Mouse (Mus musculus) frontal cortex, adult 2 months (tissue): ENCODE results near the gene Gm10260. TPM values are rescaled to one million over a fixed set of nuclear protein-coding genes. Genes with fewer than 3 reads are reported as not detected.
A peak's percentile ranks its signal among the peaks of the same experiment; 100 is the strongest.

Source experiments
- DNase-seq, 2 experiments: peaks; one replicate each; pipeline ENCODE4 v3.0.0; 2022; ENCODE audit warnings: low spot score in 1 of 2; ENCODE audit errors: extremely low spot score in 1 of 2
- polyA plus RNA-seq: library from polyadenylated mRNA; depleted of rRNA; stranded (reverse); fragments of >200 nt; gene quantifications from 2 replicates; pipeline ENCODE4 v1.2.3, GENCODE M21; 2012

The Gm10260 gene
- polyA plus RNA-seq, 1 experiment, result 7.0 TPM

DNA sequence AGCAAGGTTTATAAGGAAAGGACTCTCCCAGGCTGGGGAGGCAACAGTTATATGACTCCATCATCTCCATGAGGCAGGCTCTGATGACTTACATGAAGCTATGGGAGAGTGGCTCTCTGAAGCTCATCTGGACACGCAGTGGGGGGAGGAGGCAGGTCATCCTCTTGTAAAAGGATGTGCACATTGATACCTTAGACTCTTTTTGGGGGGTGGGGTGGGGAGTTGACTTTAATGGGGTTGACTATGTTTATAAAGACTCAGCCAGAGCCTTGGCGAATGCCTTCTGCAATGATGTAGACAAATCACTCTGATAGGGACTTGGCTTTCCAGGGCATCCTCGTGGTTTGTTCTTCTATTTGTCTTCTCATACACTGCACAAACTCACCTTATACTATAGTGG, 8.8 kb upstream of the Gm10260 start:
- DNase-seq, result no peak

GRCm38 (mm10) chr13:97768803-97769202, 8.4 kb upstream of the Gm10260 start:
- no peak for DNase-seq

- peak in 1 of 2 experiments; percentile 53 for DNase-seq
Observed at GRCm38 (mm10) chr13:97768046-97768682, 7.7 kb upstream of the Gm10260 start.

GRCm38 (mm10) chr13:97766600-97766999, 6.2 kb upstream of the Gm10260 start:
- no peak for DNase-seq

DNA sequence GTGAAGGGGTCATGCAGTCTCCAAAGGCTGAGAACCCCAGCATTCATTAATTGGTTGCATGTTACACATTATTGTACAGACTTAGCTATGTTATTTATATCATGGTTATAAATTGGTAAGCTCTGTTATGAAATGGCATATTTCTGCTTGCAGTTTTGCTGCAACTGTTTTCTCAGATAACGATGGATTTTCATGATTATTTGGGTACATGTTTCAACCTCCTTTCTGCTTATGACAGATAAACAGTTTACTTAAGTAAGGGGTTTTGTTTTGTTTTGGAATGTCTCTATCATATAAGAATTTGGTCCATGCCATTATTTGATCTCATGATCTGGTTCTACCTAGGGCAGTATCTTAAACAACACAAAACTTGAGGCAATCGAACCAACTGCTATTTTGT, 5.5 kb upstream of the Gm10260 start:
- DNase-seq, result no peak

GRCm38 (mm10) chr13:97764067-97764466, 3.6 kb upstream of the Gm10260 start:
- DNase-seq, result no peak

DNA sequence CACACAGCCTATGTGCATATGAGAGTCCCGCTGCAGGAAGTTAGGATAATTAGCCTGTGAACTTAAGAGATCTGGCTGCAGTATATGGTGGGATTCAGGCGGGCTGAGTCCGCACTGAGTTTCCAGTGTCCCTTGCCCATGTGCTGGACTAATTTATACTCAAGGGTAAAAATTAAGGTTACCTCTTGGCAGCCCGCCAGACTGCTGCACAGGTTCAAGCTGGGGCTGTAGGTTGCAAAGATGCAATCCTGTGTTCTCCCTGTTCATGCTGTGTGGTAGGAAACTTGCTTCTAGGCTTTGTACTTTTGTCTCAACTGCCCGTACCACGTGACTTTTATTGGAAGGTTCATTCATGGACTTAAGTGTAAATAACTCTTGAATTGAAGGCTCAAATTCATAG, 3.0 kb upstream of the Gm10260 start:
- DNase-seq, result no peak

DNA sequence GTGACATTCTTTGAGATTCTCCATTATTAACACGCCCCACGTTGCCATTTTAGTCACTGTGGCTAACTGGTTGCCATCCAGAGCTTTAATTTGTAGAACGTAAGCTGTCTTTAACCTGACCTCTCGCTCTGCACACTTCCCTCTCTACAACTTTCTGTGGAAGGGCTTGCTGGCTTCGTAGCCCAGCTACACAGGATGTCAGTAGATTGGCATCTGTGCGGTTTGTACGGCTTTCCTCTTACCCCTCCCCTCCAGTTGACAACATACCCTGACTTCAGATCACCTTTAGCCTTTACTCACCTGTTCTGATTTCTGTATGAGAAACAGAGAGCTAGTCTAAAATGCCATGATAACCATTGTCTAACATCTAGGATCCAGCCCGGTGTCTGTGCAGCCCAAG, 1.7 kb upstream of the Gm10260 start:
- DNase-seq, result no peak

DNA sequence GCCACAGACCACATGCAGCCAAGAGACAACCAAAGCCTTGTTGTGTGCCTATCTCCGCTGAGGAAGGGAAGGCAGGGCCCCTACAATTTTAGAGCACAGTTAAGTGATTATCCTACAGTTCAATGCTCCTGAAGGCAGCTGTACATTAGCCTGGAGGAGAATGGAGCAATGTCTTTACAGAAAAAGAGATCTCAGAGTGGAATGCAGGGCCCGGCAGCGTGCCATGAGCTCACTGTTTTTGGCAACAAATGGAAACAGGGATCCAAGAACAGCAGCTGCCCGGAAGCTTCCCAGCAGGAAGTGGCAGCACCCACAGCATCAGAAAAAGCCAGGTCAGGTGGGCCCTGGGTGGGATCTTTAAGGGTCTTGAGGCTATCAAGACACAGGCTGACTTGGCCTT, 3.4 kb downstream of the Gm10260 start:
- DNase-seq, result peak in 1 of 2 experiments; percentile 59

DNA sequence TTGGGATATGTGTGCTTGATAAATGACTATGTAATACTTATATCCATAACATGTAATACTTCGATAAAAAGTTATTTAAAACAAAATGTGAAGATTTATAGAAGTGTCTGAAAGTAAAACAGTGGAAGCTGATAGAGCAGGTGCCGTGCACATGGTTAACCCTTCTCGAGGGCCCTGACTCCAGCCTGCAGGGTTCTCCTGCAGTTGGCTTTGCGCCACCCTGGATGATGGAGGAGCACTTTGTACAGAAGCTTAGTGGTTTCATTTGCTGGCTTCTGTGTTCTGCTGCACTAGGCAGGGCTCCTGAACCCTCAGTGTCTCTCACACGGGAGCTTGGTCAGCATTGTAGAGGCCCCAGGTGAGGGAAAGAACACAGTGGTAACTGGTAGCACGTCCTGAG, 4.3 kb downstream of the Gm10260 start:
- DNase-seq, result no peak

DNA sequence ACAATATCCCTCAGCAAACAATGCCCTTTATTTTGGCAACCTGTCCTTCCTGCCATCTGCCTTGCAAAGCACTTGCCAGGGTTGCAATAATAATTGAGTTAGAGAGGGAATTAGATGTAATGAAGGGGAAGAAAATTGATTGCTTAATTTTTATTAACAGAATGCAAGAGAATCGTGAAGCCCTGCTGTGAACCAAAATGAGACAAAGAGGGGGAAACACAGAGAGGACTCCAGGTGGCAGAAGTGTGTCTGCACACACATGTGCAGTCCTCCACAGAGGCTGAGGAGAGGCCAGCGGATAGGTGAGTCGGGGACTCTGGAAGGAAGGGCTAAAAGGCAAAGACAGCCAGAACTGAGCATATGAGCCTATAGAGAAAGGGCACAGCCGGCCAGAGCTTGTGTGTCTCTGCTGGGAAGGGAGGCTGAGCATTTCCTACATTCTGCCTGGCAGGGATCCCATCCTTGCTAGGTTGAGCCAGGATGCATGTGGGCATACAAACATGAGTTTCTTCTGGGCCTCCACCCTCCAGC, 9.5 kb downstream of the Gm10260 start:
- DNase-seq, result no peak

- no peak for DNase-seq
Observed at GRCm38 (mm10) chr13:97747037-97747860, 13.2 kb downstream of the Gm10260 start.

GRCm38 (mm10) chr13:97744669-97745068, 15.8 kb downstream of the Gm10260 start:
- DNase-seq, result no peak

DNA sequence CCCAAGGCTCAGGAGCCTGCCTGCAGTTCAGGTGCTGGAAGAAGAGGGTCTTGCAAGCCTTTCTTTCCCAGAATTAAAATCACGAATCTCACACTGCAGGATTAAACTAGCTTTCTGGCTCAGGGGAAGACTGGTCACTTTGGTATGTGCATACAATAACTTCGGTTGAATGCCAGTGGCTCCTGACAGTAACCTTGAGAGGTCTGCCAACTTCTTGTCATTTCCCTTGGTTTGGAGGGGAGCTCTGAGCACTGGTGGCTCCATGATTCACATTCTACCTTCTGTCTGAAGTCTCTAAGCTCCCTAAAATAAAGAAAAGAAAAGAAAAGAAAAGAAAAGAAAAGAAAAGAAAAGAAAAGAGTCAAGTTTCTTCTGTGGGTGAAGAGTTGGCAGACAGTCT, 16.4 kb downstream of the Gm10260 start:
- DNase-seq, result no peak

DNA sequence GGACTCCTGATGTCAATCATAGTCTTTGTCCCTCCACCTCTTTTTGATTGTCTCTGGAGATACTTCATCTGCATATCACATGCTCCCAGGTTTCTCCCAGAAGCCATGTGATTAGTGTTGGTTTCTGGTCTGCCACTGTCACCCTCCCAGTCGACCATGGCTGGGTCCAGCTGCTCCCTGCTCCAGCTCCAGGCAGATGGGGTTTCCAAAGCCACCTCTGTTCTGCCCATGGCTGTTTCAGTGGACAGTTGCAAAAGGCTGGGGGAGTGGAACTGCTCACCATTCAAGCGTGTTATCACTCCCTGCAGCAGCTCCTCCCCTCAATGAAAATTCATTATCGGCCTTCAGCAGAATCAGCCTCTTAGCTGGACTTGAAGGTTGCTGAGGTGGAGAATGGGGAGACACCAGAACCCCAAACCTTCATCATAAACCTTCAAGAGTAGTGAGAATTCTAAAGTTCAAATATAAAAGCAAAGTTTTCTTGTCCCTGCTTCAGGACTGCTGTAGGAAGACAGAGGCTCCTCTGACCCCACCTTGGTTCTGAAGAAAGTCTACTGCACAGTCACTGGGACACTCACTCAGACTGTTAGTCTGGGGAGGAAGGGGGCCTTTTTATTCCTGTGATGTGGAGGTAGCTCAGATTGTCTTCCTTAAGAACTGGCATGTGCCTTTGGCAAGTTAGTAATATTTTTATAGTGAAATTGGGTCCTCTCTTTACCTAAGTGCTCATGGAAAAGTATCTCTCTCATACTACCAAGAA, 17.0 kb downstream of the Gm10260 start:
- DNase-seq, result no peak

DNA sequence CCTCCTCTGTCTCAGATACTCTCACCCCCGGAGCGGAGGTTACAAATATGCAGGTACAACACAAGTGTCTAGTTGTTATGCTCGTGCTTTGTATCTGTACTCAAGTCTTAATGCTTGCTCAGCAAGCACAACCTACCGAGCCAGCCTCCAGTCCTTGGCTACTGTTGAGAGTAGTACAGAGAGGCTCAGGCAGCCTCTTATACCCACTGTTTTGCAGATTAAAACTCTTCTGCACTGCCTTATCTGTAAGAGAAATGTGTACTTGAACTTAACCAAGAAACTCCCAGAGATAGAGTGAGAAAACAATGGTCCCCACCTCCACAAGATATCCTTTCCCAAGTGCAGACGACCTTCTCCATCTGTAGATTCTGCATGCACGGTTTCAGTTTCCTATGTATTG, 24.5 kb downstream of the Gm10260 start:
- DNase-seq, result no peak

- no peak for DNase-seq
Observed at GRCm38 (mm10) chr13:97734760-97735159, 25.7 kb downstream of the Gm10260 start.

DNA sequence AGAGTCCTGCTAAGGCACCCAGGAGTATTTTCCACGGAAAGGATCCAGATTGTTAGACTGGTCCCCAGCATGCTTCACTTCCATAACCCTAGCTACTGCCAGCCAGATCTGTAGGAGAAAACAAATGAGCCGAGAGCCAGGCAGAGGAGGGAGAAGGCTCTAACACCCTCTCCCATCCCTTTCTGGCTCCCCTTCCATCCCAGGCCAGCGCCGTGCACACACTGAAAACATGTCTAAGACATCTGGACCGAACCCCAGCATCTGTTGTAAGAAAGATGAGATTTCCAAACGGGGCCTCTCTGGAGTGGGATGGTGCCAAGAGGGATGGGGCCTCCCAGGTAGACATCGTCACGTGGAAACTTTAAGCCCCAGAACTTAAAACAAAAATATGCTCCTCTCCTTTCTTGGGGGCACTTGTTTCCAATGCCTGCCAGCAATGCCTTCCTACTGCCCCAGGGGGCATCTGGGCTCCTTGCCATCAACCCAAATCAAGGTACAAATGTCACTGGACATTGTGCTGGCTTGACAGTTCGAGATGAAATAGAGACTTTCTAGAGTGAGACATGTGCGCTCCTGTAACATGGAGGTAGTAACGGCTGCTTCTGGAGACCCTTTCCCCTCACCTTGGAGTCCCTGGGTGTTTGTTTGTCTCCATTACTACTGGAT, 35.1 kb downstream of the Gm10260 start:
- DNase-seq, result no peak

GRCm38 (mm10) chr13:97724551-97724950, 35.9 kb downstream of the Gm10260 start:
- DNase-seq, result no peak

GRCm38 (mm10) chr13:97712506-97713275, 47.7 kb downstream of the Gm10260 start:
- DNase-seq, result no peak
